Mouse (Mus musculus) retina, embryonic 14.5 days (tissue): ENCODE measurements around the gene Jmjd6.

Experiments used
- DNase-seq: peaks from one replicate; pipeline ENCODE4 v3.0.0-alpha.2; 2015; ENCODE audit warnings: low spot score

Gene Jmjd6

GRCm38 (mm10) chr11:116807116-116807515 is 36.1 kb downstream of the Jmjd6 start:
- no peak for DNase-seq

GRCm38 (mm10) chr11:116806136-116807071 is 36.8 kb downstream of the Jmjd6 start:
- DNase-seq = no peak

- DNase-seq = no peak
Observed at GRCm38 (mm10) chr11:116802709-116803108, 40.5 kb downstream of the Jmjd6 start.

GRCm38 (mm10) chr11:116801106-116801505 is 42.1 kb downstream of the Jmjd6 start:
- no peak for DNase-seq

GRCm38 (mm10) chr11:116799364-116799763 is 43.9 kb downstream of the Jmjd6 start:
- DNase-seq = no peak
